Mouse (Mus musculus) hindbrain, embryonic 14.5 days (tissue): ENCODE results near the gene Tmem219. TPM values are rescaled to one million over a fixed set of nuclear protein-coding genes. Genes with fewer than 3 reads are reported as not detected.

Source experiments
- ATAC-seq: fragments of 200-750 bp; cut with Nextera tagmentation; 2 replicates; pipeline ENCODE4 v1.8.0; 2017; ENCODE audit warnings: moderate number of reproducible peaks, mild to moderate bottlenecking, moderate TSS enrichment, moderate library complexity; ENCODE audit not compliant: low FRiP score
- DNase-seq: peaks from one replicate; pipeline ENCODE4 v3.0.0-alpha.2; 2015; ENCODE audit warnings: low spot score
- H3K27ac ChIP-seq: fragments of 300-500 bp; sonication (generic); 2 replicates; pipeline ENCODE4 v1.5.1; 2014; ENCODE audit warnings: mild to moderate bottlenecking, moderate library complexity
- H3K27me3 ChIP-seq: fragments of 300-500 bp; sonication (generic); 2 replicates; pipeline ENCODE4 v1.6.1; 2014; ENCODE audit warnings: mild to moderate bottlenecking, low read length, mixed read lengths; ENCODE audit not compliant: control insufficient read depth, insufficient read depth
- H3K36me3 ChIP-seq: fragments of 300-500 bp; sonication (generic); replicated peaks from 2 replicates; pipeline ENCODE4 v1.6.1; 2014; ENCODE audit not compliant: control insufficient read depth, insufficient read depth
- H3K4me1 ChIP-seq: fragments of 300-500 bp; sonication (generic); replicated peaks from 2 replicates; pipeline ENCODE4 v1.6.1; 2014; ENCODE audit warnings: antibody characterized with exemption, low read length, mixed read lengths; ENCODE audit not compliant: control insufficient read depth, insufficient read depth
- H3K4me2 ChIP-seq: fragments of 300-500 bp; sonication (generic); replicated peaks from 2 replicates; pipeline ENCODE4 v1.6.1; 2014; ENCODE audit warnings: mild to moderate bottlenecking, moderate library complexity
- H3K4me3 ChIP-seq: fragments of 300-500 bp; sonication (generic); replicated peaks from 2 replicates; pipeline ENCODE4 v1.5.1; 2014; ENCODE audit warnings: mild to moderate bottlenecking, low read length
- H3K9ac ChIP-seq: fragments of 300-500 bp; sonication (generic); 2 replicates; pipeline ENCODE4 v1.6.1; 2014
- H3K9me3 ChIP-seq: fragments of 300-500 bp; sonication (generic); 2 replicates; pipeline ENCODE4 v1.6.1; 2016; ENCODE audit warnings: low read length; ENCODE audit not compliant: control insufficient read depth
- WGBS: fragments of 180-500 bp; shearing (Covaris S2); extraction: QIAGEN DNeasy Blood & Tissue Kit; methylation state at CpG from one replicate; pipeline ENCODE4 v1.1.7; 2014; 5-methylcytosine and 5-hydroxymethylcytosine counted together
- polyA plus RNA-seq: library from polyadenylated mRNA; unstranded; fragments of >200 nt; fragmentation: Nextera tagmentation; extraction: Ambion mirVana; gene quantifications from 2 replicates; pipeline ENCODE4 v1.2.1, GENCODE M21; 2014

Tmem219 gene
- polyA plus RNA-seq, 1 experiment from 2014 or later: 29.3 TPM

- Histone ChIP-seq H3K4me1 (peaks cover 11% of the 10 kb centered on the region), H3K9me3 (no peaks in the 10 kb centered on the region), H3K9ac (no peak overlapping the region), H3K27me3 (peaks cover 5% of the 10 kb centered on the region), H3K4me3 (no peak overlapping the region), H3K27ac (no peak overlapping the region), H3K36me3 (no peaks in the 10 kb centered on the region), H3K4me2 (no peak overlapping the region)
- no peak for DNase-seq
- ATAC-seq: no peak
- WGBS: 81% methylated on average over 9 of the region's 9 CpGs
These were observed 79.4 kb downstream of the Tmem219 start for GRCm38 (mm10) chr7:126843276-126843675.

Other genes with a start within 250 kb of the Tmem219 start
- gene Sult1a1, start 246.5 kb downstream of the Tmem219 start, polyA plus RNA-seq: 2.5 and 5.3 TPM in 2 replicates
- 124 and 159 TPM in 2 replicates for gene Bola2, start 227.5 kb downstream of the Tmem219 start, polyA plus RNA-seq
- gene Slx1b, start 227.1 kb downstream of the Tmem219 start, polyA plus RNA-seq: 10.7 and 10.9 TPM in 2 replicates
- gene Coro1a, start 215.1 kb downstream of the Tmem219 start, polyA plus RNA-seq: 82.2 and 99.7 TPM in 2 replicates
- gene Mapk3, start 163.3 kb downstream of the Tmem219 start, polyA plus RNA-seq: 96.5 and 97.0 TPM in 2 replicates
- 1.0 and 1.8 TPM in 2 replicates for gene Gdpd3, start 156.6 kb downstream of the Tmem219 start, polyA plus RNA-seq
- gene Ypel3, start 146.0 kb downstream of the Tmem219 start, polyA plus RNA-seq: 206 and 218 TPM in 2 replicates
- 0.21 and 0.26 TPM in 2 replicates for gene Tbx6, start 141.4 kb downstream of the Tmem219 start, polyA plus RNA-seq
- 177 and 182 TPM in 2 replicates for gene Ppp4c, start 130.4 kb downstream of the Tmem219 start, polyA plus RNA-seq
- 53.2 and 54.7 TPM in 2 replicates for gene Fam57b, start 125.2 kb downstream of the Tmem219 start, polyA plus RNA-seq
- gene 4930451I11Rik, start 91.3 kb downstream of the Tmem219 start, polyA plus RNA-seq: 0.74 TPM in 1 of 2 replicates, not detected in the other
- 16.5 and 25.7 TPM in 2 replicates for gene Doc2a, start 75.5 kb downstream of the Tmem219 start, polyA plus RNA-seq
- 10.1 and 11.1 TPM in 2 replicates for gene Hirip3, start 60.9 kb downstream of the Tmem219 start, polyA plus RNA-seq
- 93.7 and 95.3 TPM in 2 replicates for gene Ino80e, start 60.5 kb downstream of the Tmem219 start, polyA plus RNA-seq
- 36.4 and 37.2 TPM in 2 replicates for gene Taok2, start 38.2 kb downstream of the Tmem219 start, polyA plus RNA-seq
- gene Kctd13, start 6.0 kb upstream of the Tmem219 start, polyA plus RNA-seq: 102 and 104 TPM in 2 replicates
- 8.0 and 10.9 TPM in 2 replicates for gene Asphd1, start 26.7 kb upstream of the Tmem219 start, polyA plus RNA-seq
- 68.9 and 70.1 TPM in 2 replicates for gene Sez6l2, start 27.6 kb upstream of the Tmem219 start, polyA plus RNA-seq
- gene Cdipt, start 53.0 kb upstream of the Tmem219 start, polyA plus RNA-seq: 110 and 118 TPM in 2 replicates
- gene Cdiptos, start 53.2 kb upstream of the Tmem219 start, polyA plus RNA-seq: 0.98 and 1.0 TPM in 2 replicates
- 3.4 and 4.0 TPM in 2 replicates for gene Mvp, start 91.7 kb upstream of the Tmem219 start, polyA plus RNA-seq
- gene Pagr1b, start 93.6 kb upstream of the Tmem219 start, polyA plus RNA-seq: 0.70 TPM in 1 of 2 replicates, not detected in the other
- gene Pagr1a, start 94.4 kb upstream of the Tmem219 start, polyA plus RNA-seq: 31.5 and 38.6 TPM in 2 replicates
- 51.9 and 52.3 TPM in 2 replicates for gene Gm42742, start 98.2 kb upstream of the Tmem219 start, polyA plus RNA-seq
- 46.7 and 57.0 TPM in 2 replicates for gene Prrt2, start 98.3 kb upstream of the Tmem219 start, polyA plus RNA-seq
- gene Maz, start 104.1 kb upstream of the Tmem219 start, polyA plus RNA-seq: 68.6 and 73.1 TPM in 2 replicates
- 20.3 and 24.6 TPM in 2 replicates for gene Kif22, start 119.6 kb upstream of the Tmem219 start, polyA plus RNA-seq
- not detected in 2 replicates for gene Zg16, start 164.4 kb upstream of the Tmem219 start, polyA plus RNA-seq
- gene AI467606, start 168.4 kb upstream of the Tmem219 start, polyA plus RNA-seq: 1.7 and 1.9 TPM in 2 replicates
- 0.55 and 0.87 TPM in 2 replicates for gene Qprt, start 199.3 kb upstream of the Tmem219 start, polyA plus RNA-seq
- not detected in 2 replicates for gene Spn, start 214.9 kb upstream of the Tmem219 start, polyA plus RNA-seq